Mouse (Mus musculus): ENCODE measurements around the gene Ttc7b. TPM values are rescaled to one million over a fixed set of nuclear protein-coding genes. Genes with fewer than 3 reads are reported as not detected.
A peak's percentile ranks its signal among the peaks of the same experiment; 100 is the strongest.

The Ttc7b gene
- polyA plus RNA-seq, 1 experiment from 2014 or later = 4.0 TPM

DNA sequence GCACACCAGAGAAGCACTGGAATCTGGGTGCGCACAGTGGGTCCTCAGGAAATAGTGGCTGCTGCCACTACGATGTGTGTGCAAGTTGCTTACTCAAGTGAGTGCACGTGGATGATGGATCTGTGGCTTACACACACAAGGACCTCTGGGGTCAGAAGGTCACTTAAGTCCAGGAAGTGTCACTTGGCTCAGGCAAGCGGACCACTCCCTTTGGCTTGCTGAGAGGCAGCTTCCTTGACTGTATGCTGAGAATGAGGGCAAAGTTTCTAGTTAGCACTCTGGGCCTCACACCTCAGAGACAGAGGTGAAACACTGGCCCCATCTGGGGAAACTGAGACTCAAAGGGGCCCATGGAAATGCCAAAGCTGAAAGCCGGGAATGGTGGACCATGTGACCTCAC is 232.6 kb downstream of the Ttc7b start:
- peak; percentile 79 for ATAC-seq
- no peak overlapping the region for H3K4me2 ChIP-seq (replicated peaks; ENCODE audit: low read depth)
- TF ChIP-seq CTCF (IDR thresholded peaks at IDR 0.05; ENCODE audit: low read depth) = peak; percentile 51
- H3K27ac ChIP-seq (ENCODE audit: low read depth, low read length) = 0 out of 2 replicates have a peak overlapping the region, but pooled peaks have one; percentile 3
- H3K9ac ChIP-seq (ENCODE audit: low read depth, low read length) = no peak overlapping the region
- WGBS = 36% methylated on average over 5 of the region's 5 CpGs
- H3K4me3 ChIP-seq (ENCODE audit: low read depth, low read length) = no peak overlapping the region
- H3K4me1 ChIP-seq (replicated peaks; ENCODE audit: control insufficient read depth, insufficient read depth, low read length) = peaks cover 42% of the 10 kb centered on the region
- H3K27me3 ChIP-seq (replicated peaks; ENCODE audit: control insufficient read depth, insufficient read depth, low read length) = no peaks in the 10 kb centered on the region
- no peaks in the 10 kb centered on the region for H3K9me3 ChIP-seq (ENCODE audit: control insufficient read depth)
- H3K36me3 ChIP-seq (ENCODE audit: control insufficient read depth, insufficient read depth) = no peaks in the 10 kb centered on the region

DNA sequence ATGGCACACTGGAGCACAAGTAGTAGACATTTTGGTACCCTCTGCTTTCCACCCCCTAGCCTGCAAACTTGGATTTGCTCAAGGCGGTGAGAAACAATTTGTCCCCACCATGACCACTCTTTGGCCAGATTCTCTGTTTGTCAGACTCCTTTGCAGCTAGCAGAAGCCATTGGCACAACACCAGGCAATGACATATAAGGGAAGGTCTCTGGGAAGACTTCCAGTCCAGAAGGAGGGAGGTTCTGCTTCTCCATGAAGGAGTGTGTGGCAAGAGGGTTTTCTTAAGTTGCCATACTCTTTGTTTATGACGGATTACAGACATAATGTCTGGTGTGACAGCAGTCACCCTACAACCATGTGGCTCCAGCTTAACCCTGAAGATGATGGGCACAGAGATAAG is 233.1 kb downstream of the Ttc7b start:
- Histone ChIP-seq H3K4me3 (ENCODE audit: low read depth, low read length) (no peak overlapping the region), H3K27ac (ENCODE audit: low read depth, low read length) (0 out of 2 replicates have a peak overlapping the region, but pooled peaks have one; percentile 3), H3K9me3 (ENCODE audit: control insufficient read depth) (no peaks in the 10 kb centered on the region), H3K27me3 (replicated peaks; ENCODE audit: control insufficient read depth, insufficient read depth, low read length) (no peaks in the 10 kb centered on the region), H3K36me3 (ENCODE audit: control insufficient read depth, insufficient read depth) (no peaks in the 10 kb centered on the region), H3K4me2 (replicated peaks; ENCODE audit: low read depth) (no peak overlapping the region), H3K9ac (ENCODE audit: low read depth, low read length) (no peak overlapping the region), H3K4me1 (replicated peaks; ENCODE audit: control insufficient read depth, insufficient read depth, low read length) (peaks cover 46% of the 10 kb centered on the region)
- 78% methylated on average over 2 of the region's 2 CpGs for WGBS
- no peak for TF ChIP-seq CTCF (IDR thresholded peaks at IDR 0.05; ENCODE audit: low read depth)
- ATAC-seq = no peak

DNA sequence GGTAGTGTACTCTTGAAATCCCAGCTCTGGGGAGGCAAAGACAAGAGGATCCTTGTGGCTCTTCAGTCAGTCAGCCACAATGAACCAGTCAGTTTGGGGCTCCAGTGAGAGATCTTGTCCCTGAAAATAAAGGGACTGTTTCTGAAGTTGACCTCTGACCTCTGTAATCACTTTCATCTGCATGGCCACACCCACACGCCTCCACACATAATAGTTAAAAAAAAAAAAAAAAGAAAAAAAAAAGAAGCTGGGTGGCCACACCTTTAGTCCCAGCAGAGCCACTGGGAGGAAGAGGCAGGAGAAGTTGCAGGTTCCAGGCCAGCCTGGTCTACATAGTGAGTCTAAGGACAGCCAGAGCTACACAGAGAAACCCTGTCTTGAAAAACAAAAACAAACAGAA is 237.3 kb downstream of the Ttc7b start:
- Histone ChIP-seq H3K27me3 (replicated peaks; ENCODE audit: control insufficient read depth, insufficient read depth, low read length) (no peaks in the 10 kb centered on the region), H3K4me3 (ENCODE audit: low read depth, low read length) (no peak overlapping the region), H3K9me3 (ENCODE audit: control insufficient read depth) (no peaks in the 10 kb centered on the region), H3K4me2 (replicated peaks; ENCODE audit: low read depth) (no peak overlapping the region), H3K27ac (ENCODE audit: low read depth, low read length) (peak overlapping the region; percentile 95), H3K9ac (ENCODE audit: low read depth, low read length) (no peak overlapping the region), H3K36me3 (ENCODE audit: control insufficient read depth, insufficient read depth) (no peaks in the 10 kb centered on the region), H3K4me1 (replicated peaks; ENCODE audit: control insufficient read depth, insufficient read depth, low read length) (peaks cover 46% of the 10 kb centered on the region)
- TF ChIP-seq CTCF (IDR thresholded peaks at IDR 0.05; ENCODE audit: low read depth) = no peak
- 48% methylated on average over 1 of the region's 1 CpGs for WGBS
- no peak for ATAC-seq

DNA sequence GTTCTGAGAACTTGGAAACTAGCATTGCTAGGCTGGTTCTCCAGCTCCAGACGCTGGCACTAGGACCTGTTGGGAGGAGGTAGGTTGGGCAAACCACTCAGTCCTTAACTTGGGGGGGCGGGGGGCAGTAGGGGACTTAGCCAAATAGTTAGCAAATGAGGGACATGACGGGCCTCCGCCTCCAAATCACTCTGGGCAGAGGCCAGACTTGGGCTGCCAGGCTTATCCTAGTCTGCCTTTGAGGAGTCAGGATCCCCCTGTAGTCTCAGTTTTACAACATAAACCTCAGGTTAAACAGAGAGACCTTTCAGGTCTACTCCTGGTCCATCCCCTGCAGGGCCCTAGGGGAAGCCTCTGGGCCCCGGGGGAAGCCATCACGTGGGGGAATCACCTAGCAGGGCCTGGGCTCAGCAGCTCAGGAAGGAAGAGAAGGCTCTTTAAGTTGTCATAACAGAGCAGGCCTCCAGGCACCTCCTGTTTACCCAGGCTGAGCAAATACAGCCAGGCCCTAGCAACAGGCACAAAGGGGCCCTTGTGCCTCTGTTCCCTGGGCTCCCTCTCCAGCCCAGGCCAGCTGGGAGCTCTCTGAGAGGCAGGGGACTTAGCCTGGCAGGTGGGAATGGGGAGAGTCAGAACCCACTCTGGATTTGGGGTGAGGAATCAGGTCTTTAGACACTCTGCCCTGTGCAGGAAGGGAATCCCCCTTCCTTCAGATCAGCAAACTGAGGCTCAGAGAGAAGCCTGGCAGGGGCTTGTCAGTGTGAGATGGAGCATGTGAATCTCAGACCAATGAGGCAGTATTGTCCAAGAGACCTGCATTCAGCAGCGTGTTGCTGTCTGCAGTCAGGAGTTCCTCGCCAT is 238.4 kb downstream of the Ttc7b start:
- peak overlapping the region; percentile 35 for H3K4me2 ChIP-seq (replicated peaks; ENCODE audit: low read depth)

DNA sequence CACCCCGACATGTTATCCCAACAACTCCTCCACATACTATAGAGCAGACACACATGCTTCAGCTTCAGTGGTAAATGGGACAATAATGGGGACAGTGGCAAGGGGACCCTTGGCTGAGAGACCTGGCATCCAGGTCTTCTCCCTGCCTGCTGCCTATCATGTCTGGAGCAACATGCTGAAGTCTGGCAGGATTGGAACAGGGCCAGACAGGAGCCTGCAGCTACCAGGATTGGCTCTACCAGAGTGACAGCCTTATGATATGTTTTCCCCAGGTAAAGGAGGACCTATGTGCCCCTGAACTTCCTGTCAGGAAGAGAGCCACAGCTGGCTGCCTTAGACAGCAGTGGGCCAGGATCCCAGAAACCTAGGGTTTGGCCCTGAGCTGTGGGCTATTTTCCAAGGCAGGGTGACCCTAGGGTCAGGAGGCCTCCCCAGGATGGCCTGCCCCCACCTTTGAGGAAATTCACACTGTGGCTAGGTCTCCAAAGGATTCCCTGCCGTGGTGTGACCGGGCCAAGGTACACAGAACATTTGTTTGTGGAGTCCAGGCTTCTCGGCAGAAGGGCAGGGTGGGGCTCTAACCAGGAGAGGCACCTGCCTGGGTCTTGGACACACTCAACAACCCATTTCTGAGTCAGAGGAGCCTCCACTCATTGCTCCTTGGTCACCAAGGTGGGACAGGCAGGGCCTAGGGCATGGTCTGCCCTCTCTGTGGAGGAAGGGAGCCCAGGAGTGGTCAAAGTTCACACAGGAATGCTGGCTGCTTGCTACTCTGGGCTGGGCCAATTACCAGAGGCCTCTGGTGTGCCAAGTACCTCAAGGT is 239.4 kb downstream of the Ttc7b start:
- TF ChIP-seq CTCF (IDR thresholded peaks at IDR 0.05; ENCODE audit: low read depth) = no peak
- H3K27ac ChIP-seq (ENCODE audit: low read depth, low read length) = peak overlapping the region; percentile 95
- peak; percentile 90 for ATAC-seq
- peaks cover 47% of the 10 kb centered on the region for H3K4me1 ChIP-seq (replicated peaks; ENCODE audit: control insufficient read depth, insufficient read depth, low read length)
- 44% methylated on average over 4 of the region's 4 CpGs for WGBS
- H3K27me3 ChIP-seq (replicated peaks; ENCODE audit: control insufficient read depth, insufficient read depth, low read length) = no peaks in the 10 kb centered on the region
- H3K4me2 ChIP-seq (replicated peaks; ENCODE audit: low read depth) = no peak overlapping the region
- H3K4me3 ChIP-seq (ENCODE audit: low read depth, low read length) = no peak overlapping the region
- 0 out of 2 replicates have a peak overlapping the region, but pooled peaks have one; percentile 17 for H3K9ac ChIP-seq (ENCODE audit: low read depth, low read length)
- no peaks in the 10 kb centered on the region for H3K36me3 ChIP-seq (ENCODE audit: control insufficient read depth, insufficient read depth)
- H3K9me3 ChIP-seq (ENCODE audit: control insufficient read depth) = no peaks in the 10 kb centered on the region

More for the DNA sequence above, 238.4 kb downstream of the Ttc7b start:
- H3K4me3 ChIP-seq (ENCODE audit: low read depth, low read length) = no peak overlapping the region
- H3K9ac ChIP-seq (ENCODE audit: low read depth, low read length) = no peak overlapping the region; the same call in 1 of the 2 replicates
- TF ChIP-seq CTCF (IDR thresholded peaks at IDR 0.05; ENCODE audit: low read depth) = peak; percentile 35; the same call in 1 of the 2 replicates
- 21% methylated on average over 8 of the region's 8 CpGs for WGBS
- H3K27me3 ChIP-seq (replicated peaks; ENCODE audit: control insufficient read depth, insufficient read depth, low read length) = no peaks in the 10 kb centered on the region
- ATAC-seq = peak; percentile 76
- H3K27ac ChIP-seq (ENCODE audit: low read depth, low read length) = peak overlapping the region; percentile 95
- no peaks in the 10 kb centered on the region for H3K9me3 ChIP-seq (ENCODE audit: control insufficient read depth)
- peaks cover 42% of the 10 kb centered on the region for H3K4me1 ChIP-seq (replicated peaks; ENCODE audit: control insufficient read depth, insufficient read depth, low read length)
- H3K36me3 ChIP-seq (ENCODE audit: control insufficient read depth, insufficient read depth) = no peaks in the 10 kb centered on the region

DNA sequence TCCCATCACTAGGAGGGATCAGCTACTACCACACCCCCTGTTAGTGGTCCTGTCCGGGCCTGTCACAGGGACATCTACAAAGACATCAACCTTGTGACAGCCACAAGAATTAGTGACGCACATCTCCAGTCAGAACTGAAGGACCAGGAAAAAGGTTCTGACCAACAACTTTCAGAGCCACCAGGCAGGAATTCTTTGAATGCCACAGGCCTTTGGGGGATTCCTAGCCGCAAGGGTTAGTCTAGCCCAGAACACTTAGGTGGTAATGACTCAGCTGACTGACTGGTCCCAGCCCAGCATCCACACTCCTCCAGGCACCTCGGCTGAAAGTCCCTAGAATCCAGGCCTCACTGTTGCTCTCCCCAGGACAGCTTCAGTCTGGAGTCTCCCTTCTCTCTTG is 240.7 kb downstream of the Ttc7b start:
- Histone ChIP-seq H3K9ac (ENCODE audit: low read depth, low read length) (no peak overlapping the region), H3K27ac (ENCODE audit: low read depth, low read length) (no peak overlapping the region), H3K27me3 (replicated peaks; ENCODE audit: control insufficient read depth, insufficient read depth, low read length) (no peaks in the 10 kb centered on the region), H3K9me3 (ENCODE audit: control insufficient read depth) (no peaks in the 10 kb centered on the region), H3K4me1 (replicated peaks; ENCODE audit: control insufficient read depth, insufficient read depth, low read length) (peaks cover 52% of the 10 kb centered on the region), H3K36me3 (ENCODE audit: control insufficient read depth, insufficient read depth) (no peaks in the 10 kb centered on the region), H3K4me3 (ENCODE audit: low read depth, low read length) (no peak overlapping the region), H3K4me2 (replicated peaks; ENCODE audit: low read depth) (no peak overlapping the region)
- 79% methylated on average over 4 of the region's 4 CpGs for WGBS
- ATAC-seq = no peak
- no peak for TF ChIP-seq CTCF (IDR thresholded peaks at IDR 0.05; ENCODE audit: low read depth)
